Mouse (Mus musculus): ENCODE data around the gene Gucd1. TPM values are rescaled to one million over a fixed set of nuclear protein-coding genes. Genes with fewer than 3 reads are reported as not detected.

Gene Gucd1
- total and polyA plus RNA-seq, 3 experiments: 16.8 to 19.0 (median 18.0) TPM

DNA sequence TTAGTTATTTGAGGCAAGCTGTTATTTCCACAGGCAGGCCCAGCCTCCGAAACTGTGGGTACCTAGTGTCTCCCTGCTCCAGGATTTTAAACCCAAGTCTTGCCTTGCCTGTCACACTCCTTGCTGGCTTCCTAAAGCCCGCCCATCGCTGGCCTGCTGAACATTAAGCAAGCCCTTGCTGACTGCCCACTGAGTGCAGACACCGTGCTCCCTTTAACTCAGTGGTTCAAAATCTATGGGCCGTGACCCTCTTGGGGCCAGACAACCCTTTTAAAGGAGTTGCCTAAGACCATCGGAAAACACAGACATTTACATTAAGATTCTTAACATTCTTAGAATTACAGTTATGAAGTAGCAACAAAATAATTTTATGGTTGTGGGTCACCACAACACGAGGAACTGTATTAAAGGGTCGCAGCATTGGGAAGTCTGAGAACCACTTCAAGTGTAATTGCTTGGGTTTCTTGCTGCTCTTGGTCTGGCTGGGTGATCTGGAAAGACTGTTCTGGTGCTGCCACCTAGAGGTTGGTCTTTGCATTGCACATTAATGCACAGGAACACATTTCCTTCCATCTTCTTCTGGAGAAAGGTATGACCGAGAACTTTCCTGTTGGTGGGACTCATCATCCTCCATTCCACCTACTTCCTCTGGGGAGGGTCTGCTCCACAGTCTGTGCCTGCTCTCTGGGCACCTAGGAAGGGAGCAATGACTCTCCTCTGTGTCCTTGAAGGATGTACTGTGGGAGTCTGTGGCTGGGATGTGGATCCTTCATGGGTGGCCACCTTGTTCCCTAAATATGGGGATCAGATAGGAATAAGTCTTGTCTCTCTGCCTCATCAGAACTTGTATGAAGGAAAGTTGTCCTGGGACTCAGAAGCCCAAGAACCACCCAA, 31.4 kb downstream of the Gucd1 start:
- peaks cover 14 to 45% of the 10 kb centered on the region in 2 experiments for H3K4me1 ChIP-seq (ENCODE audit: control insufficient read depth in 1 of 2, insufficient read depth in 2 of 2)
- TF ChIP-seq SIN3A (IDR thresholded peaks at IDR 0.05; ENCODE audit: low read length) (no peak), RAD21 (IDR thresholded peaks at IDR 0.05; ENCODE audit: low read depth, low read length) (peak; percentile 96), RCOR1 (conservative IDR thresholded peaks at IDR 0.05; ENCODE audit: low read depth, low read length) (no peak), IRF4 (IDR thresholded peaks at IDR 0.05; ENCODE audit: low read depth, low read length) (peak; percentile 37; the same call in 1 of the 2 replicates), E2F4 (IDR thresholded peaks at IDR 0.05; ENCODE audit: insufficient replicate concordance, low read depth, low read length) (peak; percentile 40; the same call in 1 of the 2 replicates), ZMIZ1 (IDR thresholded peaks at IDR 0.05; ENCODE audit: low read depth, low read length) (no peak), MYC (IDR thresholded peaks at IDR 0.05; ENCODE audit: low read depth, low read length) (0 out of 2 replicates have a peak, but pooled peaks have one; percentile 51), CHD2 (IDR thresholded peaks at IDR 0.05; ENCODE audit: low read length) (no peak), NELFE (IDR thresholded peaks at IDR 0.05; ENCODE audit: low read depth, low read length) (peak; percentile 54; the same call in 1 of the 2 replicates), GABPA (IDR thresholded peaks at IDR 0.05; ENCODE audit: insufficient replicate concordance, low read depth, low read length) (no peak), POLR2A (IDR thresholded peaks at IDR 0.05; ENCODE audit: low read depth, low read length) (no peak), MXI1 (IDR thresholded peaks at IDR 0.05; ENCODE audit: low read depth, low read length) (no peak), USF1 (IDR thresholded peaks at IDR 0.05; ENCODE audit: low read depth, low read length) (no peak), JUND (conservative IDR thresholded peaks at IDR 0.05; ENCODE audit: low read depth, low read length) (peak; percentile 57; the same call in 1 of the 2 replicates), CTCF (conservative IDR thresholded peaks at IDR 0.05 in 1 of 2, IDR thresholded peaks at IDR 0.05 in 1 of 2; ENCODE audit: low read depth in 2 of 2, low read length in 2 of 2) (peak; percentile 86 to 96), UBTF (IDR thresholded peaks at IDR 0.05; ENCODE audit: low read depth, low read length) (no peak), SMC3 (IDR thresholded peaks at IDR 0.05; ENCODE audit: low read depth, low read length) (peak; percentile 89), MEF2A (IDR thresholded peaks at IDR 0.05; ENCODE audit: borderline replicate concordance, low read depth, low read length) (no peak), CHD1 (IDR thresholded peaks at IDR 0.05; ENCODE audit: low read depth, low read length) (no peak), ZC3H11A (IDR thresholded peaks at IDR 0.05; ENCODE audit: low read depth, low read length) (peak; percentile 59), ELF1 (IDR thresholded peaks at IDR 0.05; ENCODE audit: low read depth, low read length) (no peak), ZNF384 (IDR thresholded peaks at IDR 0.05; ENCODE audit: low read depth, low read length) (peak; percentile 13; the same call in 1 of the 2 replicates), TCF12 (IDR thresholded peaks at IDR 0.05; ENCODE audit: low read depth, low read length) (no peak), USF2 (conservative IDR thresholded peaks at IDR 0.05; ENCODE audit: low read depth, low read length) (no peak), ZKSCAN1 (IDR thresholded peaks at IDR 0.05; ENCODE audit: borderline replicate concordance, low read depth, low read length) (no peak), NRF1 (IDR thresholded peaks at IDR 0.05; ENCODE audit: low read depth, low read length) (no peak)
- no peak overlapping the region for H3K4me2 ChIP-seq (ENCODE audit: insufficient read depth, low read depth, poor library complexity, severe bottlenecking)
- DNase-seq (ENCODE audit: extremely low read depth): peak; percentile 86
- H3K36me3 ChIP-seq (replicated peaks in 1 of 2; ENCODE audit: control insufficient read depth in 1 of 2, insufficient read depth in 1 of 2, low read length in 1 of 2): no peaks in the 10 kb centered on the region
- no peaks in the 10 kb centered on the region for H3K27me3 ChIP-seq (replicated peaks)
- no peaks in the 10 kb centered on the region for H3K79me2 ChIP-seq (replicated peaks; ENCODE audit: control insufficient read depth, extremely low read depth, insufficient read depth, poor library complexity, severe bottlenecking)
- dilution Hi-C loops (cut with MboI; ENCODE audit: extremely low pct_ligation_motif_present, extremely low pct_unique_long_range_greater_than_20kb, low sequenced_read_pairs) (no loop called here), in situ Hi-C loops (cut with MboI; ENCODE audit: low pct_ligation_motif_present, low pct_unique_long_range_greater_than_20kb, low sequenced_read_pairs) (loop anchor here (5.0 to 10.0 kb wide), 2 partner anchors 169 to 222 kb away; partner anchors contain the start of gene Adora2a)
- H3K4me3 ChIP-seq (replicated peaks in 1 of 3; ENCODE audit: low read depth in 2 of 3, low read length in 2 of 3, poor library complexity in 1 of 3): no peak overlapping the region
- H3K27ac ChIP-seq (ENCODE audit: insufficient read depth, low read depth): no peak overlapping the region
- H3K9me3 ChIP-seq (replicated peaks; ENCODE audit: low read length): no peaks in the 10 kb centered on the region
- H3K9ac ChIP-seq (ENCODE audit: insufficient read depth, low read depth): no peak overlapping the region

All from CH12.LX (cell line).